Mouse (Mus musculus): ENCODE measurements at regions not wholly inside any gene's neighbourhood (a gene's known extent, or its start where the extent isn't known, plus 50 kb on each side); places are given as distances from the start of the nearest gene placed in this dataset.

DNA sequence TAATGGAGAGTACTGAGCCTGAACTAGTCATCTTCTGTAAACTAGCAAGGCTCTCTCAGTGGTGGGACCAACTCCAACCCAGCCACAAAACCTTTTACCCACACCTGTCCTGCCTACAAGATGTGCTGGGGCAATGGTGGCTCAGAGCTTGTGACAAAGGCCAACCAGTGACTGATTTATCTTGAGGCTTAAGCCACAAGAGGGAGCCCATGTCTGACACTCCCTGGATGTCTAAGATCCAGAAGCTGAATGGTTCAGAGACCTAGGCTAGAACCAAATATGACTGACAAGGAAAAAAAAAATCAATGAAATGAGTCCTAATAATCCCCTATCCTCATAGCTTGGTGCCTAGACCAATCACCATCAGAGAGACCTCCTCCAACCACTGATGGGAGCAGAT is 650.3 kb downstream of the Utrn start:
- TF ChIP-seq CTCF (IDR thresholded peaks at IDR 0.05; ENCODE audit: low read depth) (peak; percentile 42), EP300 (optimal IDR thresholded peaks at IDR 0.05) (no peak)

All from stomach, postnatal 0 days (tissue).